Comparison of ENCODE assay signal across 16 mouse cellular contexts in the genomic region with DNA sequence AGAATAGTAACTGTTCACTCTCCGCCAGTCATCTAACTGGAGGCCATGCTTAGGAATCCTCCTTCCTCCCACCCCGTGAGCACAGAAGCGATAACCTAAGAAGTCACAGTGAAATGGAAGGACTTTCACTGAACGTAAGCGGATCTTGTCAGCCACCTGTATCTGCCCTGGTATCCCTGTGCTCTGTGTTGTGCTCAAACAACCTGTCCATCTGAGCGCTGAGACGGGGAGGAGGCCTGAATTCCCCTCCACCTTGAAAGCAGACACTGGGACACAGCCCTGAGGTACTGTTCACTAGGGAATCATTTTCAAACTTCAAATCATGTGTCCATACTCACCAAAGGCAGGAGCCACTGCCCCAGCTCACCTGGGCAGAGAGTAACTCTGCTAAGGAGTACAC. TPM values are rescaled to one million over a fixed set of nuclear protein-coding genes. Genes with fewer than 3 reads are reported as not detected.
DNase-seq lines count a peak whose midpoint lies in the region; ATAC-seq and TF ChIP-seq lines count a peak whose summit lies in the region.
"Had no signal": no experiment of that assay in that cellular context is flagged by ENCODE, and none has a peak within 500 bp of the region (broad histone marks: within the 10 kb centered on the region; RNA-seq: fewer than 3 reads in every experiment).

No protein-coding gene starts in this region.

- WGBS in heart, embryonic 15.5 days = 77% methylated on average over 7 of the region's 7 CpGs
- 76% methylated on average over 7 of the region's 7 CpGs for WGBS in heart, embryonic 11.5 days (ENCODE audit: insufficient replicate concordance)
- WGBS in liver, embryonic 12.5 days (ENCODE audit: insufficient replicate concordance) = 80% methylated on average over 7 of the region's 7 CpGs
- WGBS in liver, embryonic 13.5 days (ENCODE audit: insufficient replicate concordance) = 84% methylated on average over 7 of the region's 7 CpGs
- 89% methylated on average over 7 of the region's 7 CpGs for WGBS in forebrain, embryonic 10.5 days

- H3K9ac ChIP-seq in heart, embryonic 15.5 days = no peak overlapping the region
- H3K9ac ChIP-seq in heart, embryonic 11.5 days (ENCODE audit: low read depth, low read length) = no peak overlapping the region
- H3K9ac ChIP-seq in liver, embryonic 12.5 days = no peak overlapping the region
- H3K9ac ChIP-seq in ES-Bruce4 (ENCODE audit: low read depth, poor library complexity, severe bottlenecking) = no peak overlapping the region
- no peak overlapping the region for H3K9ac ChIP-seq in liver, embryonic 13.5 days
- H3K9ac ChIP-seq: hindbrain, embryonic 13.5 days; neural tube, embryonic 12.5 days had no signal

- H3K4me2 ChIP-seq in heart, embryonic 15.5 days = no peak overlapping the region
- no peak overlapping the region for H3K4me2 ChIP-seq in heart, embryonic 11.5 days
- no peak overlapping the region for H3K4me2 ChIP-seq in liver, embryonic 12.5 days
- no peak overlapping the region for H3K4me2 ChIP-seq in liver, embryonic 13.5 days
- H3K4me2 ChIP-seq: hindbrain, embryonic 13.5 days; neural tube, embryonic 12.5 days had no signal

- no peaks in the 10 kb centered on the region for H3K27me3 ChIP-seq in heart, embryonic 15.5 days
- H3K27me3 ChIP-seq in heart, embryonic 11.5 days (ENCODE audit: control insufficient read depth, insufficient read depth, low read length) = no peaks in the 10 kb centered on the region
- no peaks in the 10 kb centered on the region for H3K27me3 ChIP-seq in liver, embryonic 12.5 days (replicated peaks)
- no peaks in the 10 kb centered on the region for H3K27me3 ChIP-seq in ES-Bruce4 (ENCODE audit: control insufficient read depth, insufficient read depth, low read length, poor library complexity, severe bottlenecking)
- H3K27me3 ChIP-seq in liver, embryonic 13.5 days = no peaks in the 10 kb centered on the region
- no peaks in the 10 kb centered on the region for H3K27me3 ChIP-seq in forebrain, embryonic 10.5 days (ENCODE audit: poor library complexity, severe bottlenecking)
- H3K27me3 ChIP-seq: hindbrain, embryonic 13.5 days; neural tube, embryonic 12.5 days had no signal

- TF ChIP-seq CTCF in ES-Bruce4 (IDR thresholded peaks at IDR 0.05; ENCODE audit: low read depth, low read length) = no peak

- H3K27ac ChIP-seq in heart, embryonic 15.5 days = 0 out of 2 replicates have a peak overlapping the region, but pooled peaks have one; percentile 14
- no peak overlapping the region for H3K27ac ChIP-seq in heart, embryonic 11.5 days (ENCODE audit: low read depth, low read length)
- 0 out of 2 replicates have a peak overlapping the region, but pooled peaks have one; percentile 6 for H3K27ac ChIP-seq in liver, embryonic 12.5 days
- no peak overlapping the region for H3K27ac ChIP-seq in ES-Bruce4 (ENCODE audit: insufficient read depth, low read length)
- H3K27ac ChIP-seq in liver, embryonic 13.5 days = peak overlapping the region; percentile 55; the same call in 1 of the 2 replicates
- no peak overlapping the region for H3K27ac ChIP-seq in forebrain, embryonic 10.5 days
- H3K27ac ChIP-seq: hindbrain, embryonic 13.5 days; left cerebral cortex, adult 2 months; neural tube, embryonic 12.5 days; stomach, postnatal 0 days had no signal

- no peak for TF ChIP-seq EP300 in ES-Bruce4 (IDR thresholded peaks at IDR 0.05; ENCODE audit: insufficient read depth, low read depth, low read length)

- no peaks in the 10 kb centered on the region for H3K9me3 ChIP-seq in heart, embryonic 15.5 days (replicated peaks)
- no peaks in the 10 kb centered on the region for H3K9me3 ChIP-seq in heart, embryonic 11.5 days (replicated peaks; ENCODE audit: control insufficient read depth, low read length)
- no peaks in the 10 kb centered on the region for H3K9me3 ChIP-seq in liver, embryonic 12.5 days (replicated peaks)
- no peaks in the 10 kb centered on the region for H3K9me3 ChIP-seq in ES-Bruce4 (replicated peaks; ENCODE audit: control insufficient read depth, insufficient read depth, low read length, poor library complexity, severe bottlenecking)
- H3K9me3 ChIP-seq in liver, embryonic 13.5 days (replicated peaks) = no peaks in the 10 kb centered on the region
- H3K9me3 ChIP-seq in forebrain, embryonic 10.5 days = no peaks in the 10 kb centered on the region
- H3K9me3 ChIP-seq: hindbrain, embryonic 13.5 days; neural tube, embryonic 12.5 days had no signal

- H3K4me1 ChIP-seq in heart, embryonic 15.5 days (replicated peaks) = peaks cover 18% of the 10 kb centered on the region
- H3K4me1 ChIP-seq in heart, embryonic 11.5 days (ENCODE audit: control insufficient read depth, insufficient read depth, low read length) = peaks cover 17% of the 10 kb centered on the region
- peaks cover 9% of the 10 kb centered on the region; the same call in 1 of the 2 replicates for H3K4me1 ChIP-seq in liver, embryonic 12.5 days
- H3K4me1 ChIP-seq in ES-Bruce4 (ENCODE audit: control insufficient read depth, insufficient read depth, low read length) = peaks cover 1% of the 10 kb centered on the region
- peaks cover 24% of the 10 kb centered on the region for H3K4me1 ChIP-seq in liver, embryonic 13.5 days (replicated peaks)
- H3K4me1 ChIP-seq in forebrain, embryonic 10.5 days = peaks cover 6% of the 10 kb centered on the region; the same call in 1 of the 2 replicates

- DNase-seq in liver = no peak
- no peak for DNase-seq in liver, embryonic 13.5 days
- DNase-seq in forebrain, embryonic 10.5 days (ENCODE audit: extremely low spot score, low spot score) = no peak
- DNase-seq: cerebellum, adult 8-10 months; gastrocnemius, postnatal 14 days; midbrain, embryonic 14.5 days; right cerebral cortex, postnatal 14 days had no signal

- no peak overlapping the region for H3K4me3 ChIP-seq in heart, embryonic 15.5 days
- H3K4me3 ChIP-seq in heart, embryonic 11.5 days (ENCODE audit: low read depth, low read length) = no peak overlapping the region
- H3K4me3 ChIP-seq in liver, embryonic 12.5 days = no peak overlapping the region
- peak overlapping the region; percentile 46 for H3K4me3 ChIP-seq in ES-Bruce4 (ENCODE audit: low read depth, low read length)
- no peak overlapping the region for H3K4me3 ChIP-seq in liver, embryonic 13.5 days (replicated peaks)
- no peak overlapping the region for H3K4me3 ChIP-seq in forebrain, embryonic 10.5 days
- H3K4me3 ChIP-seq: hindbrain, embryonic 13.5 days; left cerebral cortex, adult 2 months; neural tube, embryonic 12.5 days had no signal

- peaks cover 60% of the 10 kb centered on the region for H3K36me3 ChIP-seq in heart, embryonic 15.5 days
- peaks cover 33% of the 10 kb centered on the region for H3K36me3 ChIP-seq in heart, embryonic 11.5 days (ENCODE audit: control insufficient read depth, insufficient read depth, low read length)
- peaks cover 17% of the 10 kb centered on the region for H3K36me3 ChIP-seq in liver, embryonic 12.5 days
- peaks cover 7% of the 10 kb centered on the region; the same call in 1 of the 2 replicates for H3K36me3 ChIP-seq in ES-Bruce4 (ENCODE audit: control insufficient read depth, insufficient read depth, low read length, poor library complexity, severe bottlenecking)
- peaks cover 11% of the 10 kb centered on the region; the same call in 1 of the 2 replicates for H3K36me3 ChIP-seq in liver, embryonic 13.5 days
- H3K36me3 ChIP-seq in forebrain, embryonic 10.5 days (replicated peaks) = peaks cover 83% of the 10 kb centered on the region

- no peak for TF ChIP-seq POLR2A in ES-Bruce4 (IDR thresholded peaks at IDR 0.05; ENCODE audit: insufficient read depth, low read length)

- no peak for ATAC-seq in heart, embryonic 15.5 days (replicated peaks; ENCODE audit: insufficient number of reproducible peaks, insufficient read depth, low FRiP score, low read depth)
- no peak for ATAC-seq in heart, embryonic 11.5 days (replicated peaks; ENCODE audit: insufficient number of reproducible peaks, low FRiP score, low TSS enrichment)
- ATAC-seq in liver, embryonic 12.5 days = no peak
- no peak for ATAC-seq in liver, embryonic 13.5 days (ENCODE audit: low read depth)
- ATAC-seq: forebrain, embryonic 14.5 days had no signal

RNA-seq across cellular contexts. Expression of a gene that starts 52.9 kb away (rescaled TPM):
- 201 and 265 TPM in 2 replicates for polyA plus RNA-seq in heart, embryonic 15.5 days (2015; fragmentation: Nextera tagmentation; extraction: Ambion mirVana)
- polyA plus RNA-seq in heart, embryonic 11.5 days (2014; fragmentation: Nextera tagmentation; extraction: Ambion mirVana) = 168 and 188 TPM in 2 replicates
- 37.2 and 37.3 TPM in 2 replicates for polyA plus RNA-seq in liver, embryonic 12.5 days (2016; fragmentation: Nextera tagmentation; extraction: Ambion mirVana)
- polyA plus RNA-seq in ES-Bruce4 (2011; ENCODE audit: insufficient read depth, insufficient read length, low read depth, missing spikeins) = 94.3 and 95.9 TPM in 2 replicates
- 31.6 and 35.4 TPM in 2 replicates for polyA plus RNA-seq in liver, embryonic 13.5 days (2015; fragmentation: Nextera tagmentation; extraction: Ambion mirVana)
- polyA plus RNA-seq in forebrain, embryonic 10.5 days (2016; fragmentation: Nextera tagmentation; extraction: Ambion mirVana) = 75.7 and 77.6 TPM in 2 replicates

Comparison
In these comparisons a context has a peak if more than half of its experiments do, and no peak if none do; other contexts are left out.
1. H3K27ac ChIP-seq: peak in heart, embryonic 15.5 days (single experiment), liver, embryonic 12.5 days (single experiment) and liver, embryonic 13.5 days (single experiment); none in heart, embryonic 11.5 days (single experiment), ES-Bruce4 (single experiment) and forebrain, embryonic 10.5 days (single experiment).